Mouse (Mus musculus) layer of hippocampus, adult 6 months (tissue): ENCODE data around the gene Rhoa. TPM values are rescaled to one million over a fixed set of nuclear protein-coding genes. Genes with fewer than 3 reads are reported as not detected.

ENCODE experiments used
- long read RNA-seq, 2 experiments: library from polyadenylated mRNA; unstranded; transcript quantifications; one replicate each; pipeline ENCODE4 v2.0.0; 2019 to 2020
- polyA plus RNA-seq: library from polyadenylated mRNA; unstranded; fragments of <200 nt; fragmentation: Nextera tagmentation; gene quantifications from 2 replicates; pipeline ENCODE4 v1.2.3, GENCODE M21; 2021

Rhoa gene
- 127 TPM in 2 replicates for polyA plus RNA-seq
- long read RNA-seq, experiment 1, transcript Rhoa-202 (3 exons, 667 nt) = minor isoform, 6 of 303 reads
- long read RNA-seq, experiment 1, transcript Rhoa-201 (6 exons, 2,197 nt) = major isoform, 264 of 303 reads
- long read RNA-seq, experiment 1, partial matches to known transcripts = 27 of 303 reads
- long read RNA-seq, experiment 1, other reads (novel, unspliced or antisense) = 5 of 303 reads
- long read RNA-seq, experiment 2, transcript Rhoa-205 (6 exons, 852 nt) = minor isoform, 9 of 530 reads
- long read RNA-seq, experiment 2, transcript Rhoa-201 (6 exons, 2,197 nt) = major isoform, 506 of 530 reads
- long read RNA-seq, experiment 2, partial matches to known transcripts = 5 of 530 reads
- long read RNA-seq, experiment 2, other reads (novel, unspliced or antisense) = 9 of 530 reads

DNA sequence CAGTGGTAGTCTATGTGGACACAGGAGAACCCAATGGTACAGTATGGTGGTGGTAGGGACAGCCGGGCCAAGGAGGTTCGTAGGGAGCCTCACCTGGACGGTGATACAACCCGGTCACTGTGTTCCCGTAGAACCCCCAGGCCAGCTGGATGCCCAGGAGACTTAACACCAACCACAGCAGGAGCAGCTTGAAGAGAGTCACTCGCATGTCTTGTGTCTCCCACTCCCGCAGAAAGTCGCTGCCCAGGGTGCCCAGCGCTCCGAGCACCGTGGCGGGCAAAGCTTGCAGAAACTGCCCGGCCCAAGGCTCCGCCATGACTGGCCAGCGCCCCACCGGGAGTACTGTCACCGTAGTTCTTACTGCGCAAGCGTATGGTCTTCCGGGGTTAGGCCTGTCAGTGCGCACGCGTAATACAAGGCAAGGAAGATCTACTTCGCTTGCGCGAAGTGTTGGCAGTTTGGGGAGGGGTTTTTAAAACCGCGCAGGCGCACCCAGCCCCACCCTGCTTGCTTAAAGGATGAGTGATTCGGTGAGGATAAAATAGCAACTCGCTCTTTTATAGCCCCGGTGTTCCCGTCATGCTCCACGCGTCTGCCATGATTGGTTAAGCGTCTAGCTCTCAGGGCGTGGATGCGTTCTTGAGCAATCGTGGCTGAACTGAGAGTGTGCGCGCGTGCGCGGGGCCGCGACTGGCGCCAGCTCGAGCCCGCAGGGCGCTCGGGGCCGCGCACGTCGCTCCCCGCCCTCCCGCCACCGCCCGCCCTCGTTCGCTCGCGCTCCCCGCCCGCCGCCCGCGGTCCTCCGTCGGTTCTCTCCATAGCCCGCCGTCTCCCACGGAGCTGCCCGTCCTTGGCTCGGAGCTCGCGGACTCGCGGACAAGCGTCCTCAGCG, at the start of gene Rhoa, which contains the start of gene Tcta:
Gene Rhoa, plus strand, starts transcription at position 501 of the 892 bp plus-strand sequence.
Gene Tcta, minus strand, starts transcription at position 532 of the 892 bp plus-strand sequence.

DNA sequence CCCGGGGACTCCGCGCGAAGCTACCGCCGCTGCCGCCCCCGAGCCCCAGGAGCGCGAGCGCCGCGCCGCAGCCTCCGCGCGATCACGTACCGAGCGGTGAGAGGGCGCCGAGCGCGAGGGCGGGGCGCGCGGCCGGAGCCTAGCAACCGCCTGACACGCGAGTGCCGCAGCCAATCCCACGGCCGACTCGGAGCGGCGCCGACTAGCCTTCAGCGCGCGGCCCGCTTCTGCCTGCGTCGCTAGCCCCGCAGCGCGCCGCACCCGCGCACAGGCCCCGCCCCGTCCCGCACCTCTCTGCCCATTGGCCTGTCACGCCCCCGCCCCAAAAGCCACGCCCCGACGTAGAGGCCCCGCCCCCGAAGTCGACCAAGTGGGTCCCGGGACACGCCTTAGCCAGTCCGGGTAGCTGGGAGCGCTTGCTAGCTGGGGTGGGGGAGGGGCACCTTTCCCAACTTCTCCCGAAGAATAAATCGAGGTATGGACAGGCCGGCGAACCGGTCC, 42.2 kb upstream of the Rhoa start, which contains the start of gene Dag1:
Gene Dag1, minus strand, starts transcription at position 269 of the 501 bp plus-strand sequence.

DNA sequence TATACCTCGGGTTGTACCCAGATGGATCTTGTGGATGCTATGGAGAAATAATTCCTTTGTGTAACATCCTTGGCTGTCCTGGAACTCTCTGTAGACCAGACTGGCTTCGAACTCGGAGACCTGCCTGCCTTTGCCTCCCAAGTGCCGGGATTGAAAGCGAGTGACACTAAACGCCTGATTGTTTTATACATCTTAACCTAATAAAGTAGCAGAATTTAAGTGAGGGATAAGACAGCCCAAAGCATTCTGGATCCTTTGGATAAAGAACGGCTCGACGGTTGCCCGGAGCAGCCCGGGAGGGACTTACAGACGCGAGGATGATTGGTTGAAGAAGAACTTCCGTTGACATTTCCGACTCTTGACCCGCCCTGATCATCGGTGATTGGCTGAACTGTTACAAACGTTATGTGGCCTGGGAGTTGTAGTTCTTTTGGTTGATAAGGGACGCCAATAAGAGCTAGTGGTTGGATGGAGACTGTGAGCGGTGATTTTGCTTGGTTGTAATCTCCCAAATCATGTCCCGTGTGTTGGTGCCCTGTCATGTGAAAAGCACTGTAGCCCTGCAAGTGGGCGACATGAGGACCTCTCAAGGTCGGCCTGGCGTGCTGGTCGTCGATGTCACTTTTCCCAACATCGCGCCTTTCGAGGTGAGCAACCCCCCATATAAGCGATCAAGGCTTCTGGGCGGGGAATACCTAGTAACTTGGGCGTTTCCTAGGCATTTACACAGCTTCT, 15.7 kb upstream of the Rhoa start, which contains the start of gene Nicn1:
Gene Nicn1, plus strand, starts transcription at position 414 of the 735 bp plus-strand sequence.

DNA sequence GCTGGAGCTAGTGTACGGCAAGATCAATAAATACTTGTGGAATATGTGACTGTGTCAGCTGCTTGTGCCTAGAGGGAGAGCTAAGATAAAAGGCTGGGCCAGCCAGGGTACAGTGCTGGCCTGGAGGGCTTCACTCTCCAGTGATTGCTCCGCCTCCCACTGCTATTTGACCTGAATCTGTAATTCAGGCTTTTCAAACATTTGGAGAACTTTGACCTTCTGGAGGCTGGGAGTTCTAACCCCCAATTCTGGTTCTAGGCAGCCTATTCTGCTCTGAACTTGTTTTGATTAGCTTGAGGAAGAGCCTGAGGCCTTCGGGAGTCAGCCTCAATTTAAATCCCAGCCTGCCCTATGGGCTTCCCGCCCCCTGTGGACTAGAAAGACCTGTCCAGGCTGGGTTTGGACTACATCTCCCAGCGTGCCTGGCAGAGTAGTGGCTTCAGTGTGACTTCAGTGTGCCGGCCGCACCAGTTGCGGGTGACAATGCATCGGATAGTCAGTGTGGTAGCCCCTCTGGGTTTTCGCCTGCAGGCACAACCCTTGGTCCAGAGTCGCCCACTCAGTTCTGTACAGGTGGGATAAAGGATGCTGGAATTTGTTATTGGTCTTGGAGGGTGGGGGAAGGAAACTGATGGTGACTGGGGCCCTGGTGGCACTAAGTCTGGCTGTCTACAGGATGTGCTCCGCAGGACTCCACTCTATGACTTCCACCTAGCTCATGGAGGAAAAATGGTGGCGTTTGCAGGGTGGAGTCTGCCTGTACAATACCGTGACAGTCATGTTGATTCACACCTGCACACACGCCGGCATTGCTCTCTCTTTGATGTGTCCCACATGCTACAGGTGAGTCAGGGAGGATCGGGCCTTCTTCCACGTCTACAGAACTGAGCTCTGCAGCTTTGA, 9.2 kb upstream of the Rhoa start, which contains the start of gene Amt:
Gene Amt, plus strand, starts transcription at position 401 of the 903 bp plus-strand sequence.

DNA sequence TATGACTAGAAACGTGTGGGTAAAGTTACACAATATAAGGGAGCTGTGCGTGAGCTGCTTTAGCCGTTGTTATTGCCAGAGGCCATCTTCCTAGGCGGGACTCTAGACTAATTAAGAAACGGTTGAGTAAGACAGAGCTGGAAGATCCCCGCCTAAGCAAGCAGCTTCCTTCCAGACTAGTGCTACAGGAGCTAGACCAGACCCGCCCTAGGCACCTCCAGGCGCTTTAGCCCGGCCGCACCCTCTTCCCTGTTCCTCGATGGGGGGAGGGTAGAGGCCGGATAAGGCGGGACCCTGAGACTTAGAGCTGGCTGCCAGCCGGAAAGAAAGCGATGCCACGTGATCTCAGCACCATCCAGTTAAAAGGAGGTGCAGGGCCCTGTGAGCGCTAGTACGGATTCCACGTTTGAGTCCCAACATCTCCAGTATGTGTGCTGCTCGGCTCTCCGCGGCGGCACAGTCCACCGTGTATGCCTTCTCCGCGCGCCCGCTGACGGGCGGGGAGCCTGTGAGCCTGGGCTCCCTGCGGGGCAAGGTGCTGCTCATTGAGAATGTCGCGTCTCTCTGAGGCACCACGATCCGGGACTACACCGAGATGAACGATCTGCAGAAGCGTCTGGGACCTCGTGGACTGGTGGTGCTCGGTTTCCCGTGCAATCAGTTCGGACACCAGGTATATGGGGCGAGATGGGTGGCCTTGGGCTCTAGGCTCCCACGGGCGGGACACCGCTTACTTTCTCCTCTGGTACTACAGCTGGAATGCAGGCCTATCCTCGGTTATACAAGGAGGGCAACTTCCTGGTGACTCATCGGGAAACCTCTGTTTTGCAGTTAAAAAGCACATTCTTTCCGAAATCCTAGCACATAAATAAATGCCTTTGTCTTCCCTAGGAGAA, 33.2 kb downstream of the Rhoa start, which contains the start of gene Gpx1:
Gene Gpx1, plus strand, starts transcription at position 18 of the 896 bp plus-strand sequence.

DNA sequence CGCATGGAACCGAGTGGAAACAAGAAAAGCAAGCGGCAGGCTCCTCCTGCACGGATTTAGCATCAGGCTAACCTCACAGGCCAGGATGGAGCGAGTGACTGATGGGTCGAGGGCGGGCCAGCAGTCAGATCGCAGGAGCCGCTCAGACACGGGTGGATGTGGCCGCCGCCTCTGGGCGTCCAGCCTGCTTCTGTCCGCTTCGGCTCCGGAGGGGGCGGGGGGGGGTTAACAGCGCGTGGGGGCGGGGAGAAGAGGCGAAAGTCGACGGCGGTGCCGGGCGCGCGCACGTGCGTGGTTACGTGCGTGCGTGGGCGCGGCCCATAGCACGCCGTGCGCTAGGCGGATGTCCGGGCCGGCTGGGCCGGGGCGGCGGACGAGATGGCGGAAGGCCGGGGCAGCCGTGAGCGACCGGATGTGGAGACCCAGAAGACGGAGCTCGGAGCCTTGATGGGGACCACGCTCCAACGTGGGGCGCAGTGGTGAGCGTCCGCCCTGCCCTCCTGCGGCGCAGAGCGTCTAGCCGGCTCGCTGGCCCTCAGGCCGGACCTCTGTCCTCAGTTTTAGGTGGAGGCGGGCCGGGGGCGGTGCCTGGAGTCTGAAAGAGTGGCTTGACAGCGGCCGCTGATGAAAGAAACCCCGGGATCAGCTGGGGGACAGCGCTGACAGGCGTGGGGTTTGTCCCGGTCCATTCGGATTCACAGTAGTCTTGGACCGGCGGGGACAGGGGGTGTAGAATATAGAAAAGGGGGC, 41.8 kb downstream of the Rhoa start, which contains the start of gene Usp4:
Gene Usp4, plus strand, starts transcription at position 314 of the 750 bp plus-strand sequence.

Other genes starting within 250 kb of the Rhoa start
- not detected in 2 replicates for gene Mst1, start 225.7 kb upstream of the Rhoa start, polyA plus RNA-seq
- gene Rnf123, start 222.8 kb upstream of the Rhoa start, polyA plus RNA-seq = 29.2 TPM in 2 replicates
- 14.8 and 15.5 TPM in 2 replicates for gene Apeh, start 211.5 kb upstream of the Rhoa start, polyA plus RNA-seq
- gene Bsn, start 115.7 kb upstream of the Rhoa start, polyA plus RNA-seq = 21.9 and 23.1 TPM in 2 replicates
- gene Dag1, start 42.2 kb upstream of the Rhoa start, polyA plus RNA-seq = 38.6 and 42.0 TPM in 2 replicates
- gene Nicn1, start 15.7 kb upstream of the Rhoa start, polyA plus RNA-seq = 136 and 139 TPM in 2 replicates
- gene Amt, start 9.3 kb upstream of the Rhoa start, polyA plus RNA-seq = 31.0 and 64.8 TPM in 2 replicates
- 46.6 and 47.4 TPM in 2 replicates for gene Tcta, start within 50 bp of the Rhoa start, polyA plus RNA-seq
- gene Gpx1, start 32.8 kb downstream of the Rhoa start, polyA plus RNA-seq = 122 and 130 TPM in 2 replicates
- 40.7 and 44.1 TPM in 2 replicates for gene Usp4, start 41.7 kb downstream of the Rhoa start, polyA plus RNA-seq
- 0.15 and 0.29 TPM in 2 replicates for gene 1700102P08Rik, start 86.7 kb downstream of the Rhoa start, polyA plus RNA-seq
- 0.14 and 0.16 TPM in 2 replicates for gene Ccdc36, start 122.4 kb downstream of the Rhoa start, polyA plus RNA-seq
- gene BC048562, start 130.4 kb downstream of the Rhoa start, polyA plus RNA-seq = not detected in 2 replicates
- gene Ccdc71, start 154.4 kb downstream of the Rhoa start, polyA plus RNA-seq = 21.0 and 22.0 TPM in 2 replicates
- gene Klhdc8b, start 155.5 kb downstream of the Rhoa start, polyA plus RNA-seq = 15.7 and 17.0 TPM in 2 replicates
- gene Lamb2, start 173.6 kb downstream of the Rhoa start, polyA plus RNA-seq = 5.4 and 5.7 TPM in 2 replicates
- gene Usp19, start 184.5 kb downstream of the Rhoa start, polyA plus RNA-seq = 14.2 and 15.2 TPM in 2 replicates
- 35.8 and 45.8 TPM in 2 replicates for gene Qars, start 201.6 kb downstream of the Rhoa start, polyA plus RNA-seq
- 65.3 and 74.5 TPM in 2 replicates for gene Qrich1, start 210.7 kb downstream of the Rhoa start, polyA plus RNA-seq